Mouse (Mus musculus): Measurements from ENCODE around the gene Hcfc1r1. TPM values are rescaled to one million over a fixed set of nuclear protein-coding genes. Genes with fewer than 3 reads are reported as not detected.

The Hcfc1r1 gene
- polyA plus RNA-seq, 1 experiment from 2014 or later = 66.9 TPM

GRCm38 (mm10) chr17:23676473-23677031 is 3.2 kb downstream of the Hcfc1r1 start:
- H3K9me3 ChIP-seq = no peaks in the 10 kb centered on the region
- 1% methylated on average over 37 of the region's 37 CpGs for WGBS

GRCm38 (mm10) chr17:23677236-23677679 is 3.9 kb downstream of the Hcfc1r1 start, which contains the start of gene Tnfrsf12a:
Gene Tnfrsf12a, minus strand, starts transcription at chr17:23677468.
- Histone ChIP-seq H3K4me3 (peak within 1 kb of the TSS; percentile 65), H3K27ac (no peak within 1 kb of the TSS; the same call in 1 of the 2 replicates), H3K4me1 (peaks cover 50% of the 10 kb centered on the region), H3K9ac (peak within 1 kb of the TSS; percentile 67), H3K36me3 (no peaks in the 10 kb centered on the region), H3K27me3 (peaks cover 66% of the 10 kb centered on the region), H3K9me3 (no peaks in the 10 kb centered on the region), H3K4me2 (replicated peaks) (peak within 1 kb of the TSS; percentile 95)
- peak; percentile 21; the same call in 1 of the 2 replicates for ATAC-seq (ENCODE audit: low FRiP score, low read depth)
- WGBS = under 1% methylated on average over 34 of the region's 34 CpGs

More at GRCm38 (mm10) chr17:23676473-23677031, 3.2 kb downstream of the Hcfc1r1 start:
- Histone ChIP-seq H3K27me3 (peaks cover 58% of the 10 kb centered on the region), H3K36me3 (no peaks in the 10 kb centered on the region), H3K27ac (no peak overlapping the region), H3K4me2 (replicated peaks) (peak overlapping the region; percentile 95), H3K9ac (peak overlapping the region; percentile 67), H3K4me3 (peak overlapping the region; percentile 65), H3K4me1 (peaks cover 48% of the 10 kb centered on the region)
- ATAC-seq (ENCODE audit: low FRiP score, low read depth) = no peak

- H3K4me1 ChIP-seq = peaks cover 57% of the 10 kb centered on the region
Observed at GRCm38 (mm10) chr17:23679127-23679835, 5.9 kb downstream of the Hcfc1r1 start, which contains the start of gene Cldn6. Gene Cldn6, plus strand, starts transcription at chr17:23679249.

GRCm38 (mm10) chr17:23680336-23680735 is 6.9 kb downstream of the Hcfc1r1 start:
- no peaks in the 10 kb centered on the region for H3K36me3 ChIP-seq
- H3K4me2 ChIP-seq (replicated peaks) = peak overlapping the region; percentile 58
- no peak for ATAC-seq (ENCODE audit: low FRiP score, low read depth)
- peak overlapping the region; percentile 35; the same call in 1 of the 2 replicates for H3K4me3 ChIP-seq
- H3K9me3 ChIP-seq = no peaks in the 10 kb centered on the region
- peaks cover 51% of the 10 kb centered on the region for H3K4me1 ChIP-seq
- H3K27ac ChIP-seq = no peak overlapping the region
- peaks cover 79% of the 10 kb centered on the region for H3K27me3 ChIP-seq
- 72% methylated on average over 9 of the region's 9 CpGs for WGBS
- H3K9ac ChIP-seq = no peak overlapping the region

More at GRCm38 (mm10) chr17:23679127-23679835, 5.9 kb downstream of the Hcfc1r1 start, which contains the start of gene Cldn6:
- Histone ChIP-seq H3K4me2 (replicated peaks) (peak within 1 kb of the TSS; percentile 58), H3K9ac (no peak within 1 kb of the TSS; the same call in 1 of the 2 replicates), H3K27me3 (peaks cover 86% of the 10 kb centered on the region), H3K9me3 (no peaks in the 10 kb centered on the region), H3K27ac (no peak within 1 kb of the TSS), H3K36me3 (no peaks in the 10 kb centered on the region), H3K4me3 (peak within 1 kb of the TSS; percentile 35)
- 2% methylated on average over 38 of the region's 38 CpGs for WGBS
- no peak for ATAC-seq (ENCODE audit: low FRiP score, low read depth)

- H3K9ac ChIP-seq = no peak overlapping the region
- no peaks in the 10 kb centered on the region for H3K36me3 ChIP-seq
- H3K27ac ChIP-seq = no peak overlapping the region
- H3K4me1 ChIP-seq = peaks cover 44% of the 10 kb centered on the region
- H3K4me2 ChIP-seq (replicated peaks) = no peak overlapping the region
- no peak for ATAC-seq (ENCODE audit: low FRiP score, low read depth)
- H3K9me3 ChIP-seq = no peaks in the 10 kb centered on the region
- WGBS = 65% methylated on average over 10 of the region's 10 CpGs
- H3K27me3 ChIP-seq = peaks cover 71% of the 10 kb centered on the region
- H3K4me3 ChIP-seq = no peak overlapping the region
Observed at GRCm38 (mm10) chr17:23681086-23681485, 7.7 kb downstream of the Hcfc1r1 start.

GRCm38 (mm10) chr17:23682092-23682491 is 8.7 kb downstream of the Hcfc1r1 start:
- Histone ChIP-seq H3K36me3 (no peaks in the 10 kb centered on the region), H3K4me2 (replicated peaks) (0 out of 2 replicates have a peak overlapping the region, but pooled peaks have one; percentile 51), H3K4me3 (no peak overlapping the region), H3K4me1 (peaks cover 36% of the 10 kb centered on the region), H3K27me3 (peaks cover 64% of the 10 kb centered on the region), H3K27ac (no peak overlapping the region), H3K9me3 (no peaks in the 10 kb centered on the region), H3K9ac (no peak overlapping the region)
- ATAC-seq (ENCODE audit: low FRiP score, low read depth) = no peak
- WGBS = 62% methylated on average over 4 of the region's 4 CpGs

- peaks cover 34% of the 10 kb centered on the region for H3K4me1 ChIP-seq
- peak overlapping the region; percentile 51 for H3K4me2 ChIP-seq (replicated peaks)
- WGBS = 65% methylated on average over 3 of the region's 3 CpGs
- H3K27me3 ChIP-seq = peaks cover 64% of the 10 kb centered on the region
- no peak overlapping the region for H3K9ac ChIP-seq
- no peak overlapping the region for H3K27ac ChIP-seq
- ATAC-seq (ENCODE audit: low FRiP score, low read depth) = no peak
- H3K9me3 ChIP-seq = no peaks in the 10 kb centered on the region
- peak overlapping the region; percentile 28; the same call in 1 of the 2 replicates for H3K4me3 ChIP-seq
- H3K36me3 ChIP-seq = no peaks in the 10 kb centered on the region
Observed at GRCm38 (mm10) chr17:23682530-23682929, 9.1 kb downstream of the Hcfc1r1 start.

- Histone ChIP-seq H3K36me3 (no peaks in the 10 kb centered on the region), H3K9me3 (no peaks in the 10 kb centered on the region), H3K9ac (peak overlapping the region; percentile 48; the same call in 1 of the 2 replicates), H3K4me1 (peaks cover 31% of the 10 kb centered on the region), H3K27me3 (peaks cover 63% of the 10 kb centered on the region), H3K4me2 (replicated peaks) (peak overlapping the region; percentile 51), H3K27ac (no peak overlapping the region), H3K4me3 (peak overlapping the region; percentile 28)
- ATAC-seq (ENCODE audit: low FRiP score, low read depth) = 0 out of 2 replicates have a peak, but pooled peaks have one; percentile 4
- whole genome bisulfite sequencing = 12% methylated on average over 15 of the region's 15 CpGs
Observed at GRCm38 (mm10) chr17:23683226-23683625, 9.8 kb downstream of the Hcfc1r1 start.

- peaks cover 54% of the 10 kb centered on the region for H3K27me3 ChIP-seq
- ATAC-seq (ENCODE audit: low FRiP score, low read depth) = peak; percentile 72
- no peaks in the 10 kb centered on the region for H3K9me3 ChIP-seq
- 0 out of 2 replicates have a peak within 1 kb of the TSS, but pooled peaks have one; percentile 39 for H3K27ac ChIP-seq
- peak within 1 kb of the TSS; percentile 51 for H3K4me2 ChIP-seq (replicated peaks)
- no peaks in the 10 kb centered on the region for H3K36me3 ChIP-seq
- 11% methylated on average over 15 of the region's 15 CpGs for WGBS
- H3K4me3 ChIP-seq = peak within 1 kb of the TSS; percentile 28
- H3K4me1 ChIP-seq = peaks cover 30% of the 10 kb centered on the region
- peak within 1 kb of the TSS; percentile 48 for H3K9ac ChIP-seq
Observed at GRCm38 (mm10) chr17:23683856-23684672, 10.7 kb downstream of the Hcfc1r1 start, which contains the start of gene Cldn9. Gene Cldn9, minus strand, starts transcription at chr17:23684026.

GRCm38 (mm10) chr17:23694491-23694890 is 21.1 kb downstream of the Hcfc1r1 start:
- ATAC-seq (ENCODE audit: low FRiP score, low read depth) = no peak
- Histone ChIP-seq H3K4me3 (no peak overlapping the region), H3K27me3 (peaks cover 25% of the 10 kb centered on the region), H3K4me1 (peaks cover 18% of the 10 kb centered on the region), H3K4me2 (replicated peaks) (no peak overlapping the region), H3K27ac (no peak overlapping the region), H3K9me3 (no peaks in the 10 kb centered on the region), H3K9ac (no peak overlapping the region), H3K36me3 (no peaks in the 10 kb centered on the region)
- WGBS = 67% methylated on average over 1 of the region's 1 CpGs

GRCm38 (mm10) chr17:23695801-23696200 is 22.4 kb downstream of the Hcfc1r1 start:
- Histone ChIP-seq H3K4me2 (replicated peaks) (no peak overlapping the region), H3K4me3 (no peak overlapping the region), H3K9me3 (no peaks in the 10 kb centered on the region), H3K9ac (no peak overlapping the region), H3K27ac (no peak overlapping the region), H3K27me3 (peaks cover 38% of the 10 kb centered on the region), H3K36me3 (no peaks in the 10 kb centered on the region), H3K4me1 (peaks cover 21% of the 10 kb centered on the region)
- ATAC-seq (ENCODE audit: low FRiP score, low read depth) = no peak
- whole genome bisulfite sequencing = 2% methylated on average over 3 of the region's 3 CpGs
